Mouse (Mus musculus) neural tube, embryonic 10.5 days (tissue): ENCODE results near the gene Msh6.
"Not testable (repeated sequence)": the region's sequence is repeated elsewhere in the genome, so short reads cannot be mapped to it uniquely, and the experiment has no call there.

Source experiments
- DNase-seq: peaks from one replicate; pipeline ENCODE4 v3.0.0-alpha.2; 2017; ENCODE audit warnings: low spot score; ENCODE audit errors: extremely low spot score

Msh6 gene

DNA sequence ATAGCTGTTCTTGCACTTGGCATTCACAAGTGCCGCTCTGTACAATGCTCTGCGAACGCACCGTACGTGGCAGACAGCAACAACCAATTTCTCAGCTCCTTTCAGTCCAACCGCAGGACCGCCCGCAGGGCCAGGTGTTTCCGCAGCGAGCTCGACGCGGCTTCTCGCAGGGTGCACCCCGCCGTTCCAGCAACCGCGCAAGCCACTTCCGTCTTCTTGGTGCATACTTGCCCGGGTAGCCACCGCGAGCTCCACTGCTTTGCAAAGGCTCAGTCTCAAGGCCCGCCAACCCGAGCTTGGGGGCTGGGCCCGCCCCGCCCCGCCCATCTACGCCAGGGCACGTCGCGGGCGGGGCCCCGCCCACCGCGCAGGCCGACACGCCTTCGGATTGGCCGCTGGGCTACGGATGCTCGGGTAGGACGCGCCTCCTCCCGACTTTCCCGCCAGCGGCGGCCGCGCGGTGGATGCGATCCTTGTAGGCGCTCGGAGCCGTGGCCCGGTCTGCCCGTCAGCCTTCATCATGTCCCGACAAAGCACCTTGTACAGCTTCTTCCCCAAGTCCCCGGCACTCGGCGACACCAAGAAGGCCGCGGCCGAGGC, at the start of gene Msh6:
TSS of gene Msh6 (plus strand) at position 434 of the 600 bp plus-strand sequence.
- DNase-seq, result peak; percentile 95

DNA sequence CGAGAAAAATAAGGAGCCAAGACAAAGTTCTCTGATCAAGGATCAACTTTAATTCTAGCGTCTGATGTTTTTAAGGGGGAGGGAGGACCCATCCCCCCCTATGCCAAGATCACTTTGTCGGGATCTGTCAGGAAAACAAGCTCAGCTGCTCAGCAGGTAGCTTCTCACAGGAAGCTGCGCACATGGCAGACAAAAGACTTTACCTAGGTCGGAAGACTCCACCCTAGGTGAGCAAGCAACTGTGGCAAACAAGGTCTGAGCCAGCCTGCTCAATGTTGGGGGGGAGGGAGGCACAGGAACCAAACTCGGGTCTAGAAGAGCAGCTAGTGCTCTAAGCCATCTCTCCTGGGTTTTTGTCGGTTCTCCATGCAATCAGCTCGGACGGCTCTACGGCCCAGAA, 40.5 kb upstream of the Msh6 start:
- DNase-seq, result no peak

DNA sequence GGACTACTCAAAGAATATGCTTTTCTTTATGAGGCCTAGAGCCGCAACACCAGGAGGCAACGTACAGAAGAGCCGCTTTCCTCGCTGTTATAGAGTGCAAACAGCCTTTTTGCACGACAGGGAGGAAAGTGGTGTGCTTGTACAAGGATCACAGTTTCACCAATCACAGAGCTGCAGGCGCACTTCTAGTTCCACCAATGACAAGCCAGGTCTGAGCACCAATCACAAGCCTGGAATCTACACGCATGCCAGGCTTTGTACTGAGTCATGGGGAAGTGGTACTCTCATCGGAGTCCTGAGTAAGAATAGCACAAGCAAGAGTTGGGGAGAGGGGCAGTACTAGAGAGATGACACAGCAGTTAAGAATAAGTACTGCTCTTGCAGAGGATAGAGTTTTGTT, 40.1 kb upstream of the Msh6 start:
- no peak for DNase-seq

DNA sequence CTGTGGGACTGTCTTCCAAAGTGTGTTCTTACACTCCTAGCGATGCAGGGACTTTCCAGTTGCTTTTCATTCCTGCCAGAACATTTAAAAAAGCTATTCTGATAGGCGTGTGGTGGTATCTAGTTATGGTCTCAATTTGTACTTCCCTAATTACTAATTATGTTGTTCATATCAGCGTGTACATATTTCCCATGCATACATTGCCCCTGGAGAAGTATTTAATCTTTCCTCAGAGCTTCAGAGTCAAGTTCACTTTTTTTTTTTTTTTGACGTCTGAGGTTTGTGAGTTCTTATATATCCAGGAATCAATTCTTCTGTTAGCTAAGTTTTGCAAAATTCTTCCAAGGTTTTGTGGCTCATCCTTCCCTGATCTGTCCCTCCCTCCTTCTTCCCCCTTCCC, 38.7 kb upstream of the Msh6 start:
- DNase-seq, result no peak

DNA sequence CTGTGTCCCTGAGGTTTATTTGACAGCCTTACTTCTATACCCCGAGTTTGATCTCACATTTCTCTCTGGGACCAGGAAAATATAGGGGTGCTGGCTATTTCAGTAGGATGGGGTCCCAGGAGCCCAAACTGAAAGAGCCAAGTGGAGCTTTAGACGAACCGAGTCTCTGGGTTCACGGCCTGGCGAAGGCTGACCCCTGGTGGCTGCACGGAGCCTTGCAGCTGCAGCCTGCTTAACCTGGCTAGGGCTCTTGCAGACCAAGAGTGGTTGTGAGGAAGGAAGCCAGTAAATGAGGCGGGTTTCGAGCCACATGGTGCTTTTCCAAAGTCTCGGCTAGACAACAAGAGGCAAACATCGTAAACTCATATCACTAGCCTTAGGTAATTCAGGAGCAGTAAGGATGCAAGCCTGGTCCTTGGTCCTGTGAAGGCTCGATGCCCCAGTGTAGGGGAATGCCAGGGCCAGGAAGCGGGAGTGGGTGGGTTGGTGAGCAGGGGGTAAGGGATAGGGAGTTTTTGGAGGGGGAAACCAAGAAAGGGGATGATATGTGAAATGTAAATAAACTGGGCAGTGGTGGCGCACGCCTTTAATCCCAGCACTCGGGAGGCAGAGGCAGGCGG, 25.8 kb upstream of the Msh6 start:
- peak; percentile 82 for DNase-seq

DNA sequence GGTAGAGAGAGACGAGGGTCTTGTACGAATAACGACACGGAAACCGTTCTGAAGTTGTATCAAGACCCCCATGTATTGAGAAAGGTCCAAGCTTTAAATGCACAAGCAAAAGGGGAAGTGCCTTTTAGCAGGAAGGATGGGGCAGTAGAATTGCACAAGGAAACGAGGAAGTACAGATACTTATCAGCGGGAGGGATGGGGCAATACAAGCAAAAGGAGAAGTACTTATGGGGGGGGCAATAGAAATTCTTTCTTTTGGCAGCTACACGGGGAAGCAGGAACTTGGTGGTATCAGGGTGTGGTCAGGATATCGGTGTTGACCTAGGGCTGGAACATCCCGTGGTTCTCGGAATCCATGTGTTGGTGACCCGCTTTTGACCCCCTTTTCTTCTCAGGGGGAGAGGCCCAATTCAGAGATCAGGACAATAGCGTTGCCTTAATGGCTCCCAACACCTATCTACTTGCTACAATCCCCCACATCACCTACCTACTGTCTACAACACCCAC, 20.2 kb upstream of the Msh6 start:
- not testable (repeated sequence) for DNase-seq

DNA sequence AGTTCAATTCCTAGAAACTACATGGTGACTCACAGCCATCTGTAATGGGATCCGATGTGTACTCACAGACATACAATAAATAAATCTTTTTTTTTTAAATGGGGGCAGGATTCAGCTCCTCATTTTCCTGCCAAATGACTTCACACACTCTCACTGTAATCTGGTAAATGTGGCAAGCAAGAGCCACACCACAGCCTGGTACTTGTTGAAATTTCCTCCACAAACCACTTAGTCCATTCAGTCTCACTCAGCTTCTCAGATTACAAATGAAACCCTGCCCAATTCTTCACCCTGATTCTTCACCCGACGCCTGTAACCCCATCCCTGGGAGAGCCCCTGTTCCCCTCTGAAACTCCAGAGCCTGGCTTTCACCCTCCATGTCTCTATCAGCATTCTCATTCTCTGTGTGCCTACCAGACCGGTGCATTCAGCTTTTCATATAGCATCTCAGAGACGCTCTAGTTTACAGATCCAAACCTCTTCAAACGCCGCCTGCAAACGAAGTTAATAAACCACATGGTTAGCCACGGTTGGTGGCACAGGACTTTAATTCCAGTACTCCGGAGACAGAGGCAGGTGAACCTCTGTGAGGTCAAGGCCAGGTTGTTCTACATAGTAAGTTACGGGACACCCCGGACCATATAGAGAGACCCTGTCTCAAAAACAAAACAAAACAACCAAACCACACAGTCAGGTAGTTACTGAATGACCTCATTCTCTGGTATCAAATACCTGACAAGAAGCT, 17.6 kb upstream of the Msh6 start:
- no peak for DNase-seq

DNA sequence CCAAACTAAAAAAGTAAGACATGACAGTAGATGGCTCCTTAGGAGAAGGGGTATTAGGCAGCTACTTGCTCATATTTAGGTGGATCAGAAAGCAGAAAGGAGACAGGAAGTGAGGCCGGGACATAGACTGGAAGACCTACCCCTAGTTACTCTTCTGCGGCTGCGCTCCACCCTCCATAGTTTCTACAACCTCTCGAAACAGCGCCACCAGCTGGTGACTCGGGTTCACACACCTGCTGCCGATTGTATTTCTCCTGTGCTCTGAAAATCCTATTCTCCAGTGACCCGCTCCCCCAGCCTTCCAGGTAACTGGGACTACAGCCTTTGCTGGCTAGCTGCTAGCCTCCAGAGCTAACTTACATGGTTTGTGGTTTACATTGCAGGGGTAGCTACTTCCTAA, 16.6 kb upstream of the Msh6 start:
- DNase-seq, result no peak

DNA sequence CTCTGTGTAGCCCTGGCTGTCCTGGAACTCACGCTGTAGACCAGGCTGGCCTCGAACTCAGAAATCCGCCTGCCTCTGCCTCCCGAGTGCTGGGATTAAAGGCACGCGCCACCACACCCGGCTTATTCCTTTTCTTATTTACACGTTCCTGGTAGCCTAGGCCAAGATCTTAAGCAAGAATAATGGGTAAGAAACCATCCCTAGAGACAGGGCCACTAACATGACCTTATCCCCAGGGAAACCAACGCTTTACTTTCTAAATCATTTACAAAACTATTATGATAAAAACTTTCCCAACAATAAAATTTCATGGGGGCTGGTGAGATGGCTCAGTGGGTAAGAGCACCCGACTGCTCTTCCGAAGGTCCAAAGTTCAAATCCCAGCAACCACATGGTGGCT, 15.5 kb upstream of the Msh6 start:
- not testable (repeated sequence) for DNase-seq

DNA sequence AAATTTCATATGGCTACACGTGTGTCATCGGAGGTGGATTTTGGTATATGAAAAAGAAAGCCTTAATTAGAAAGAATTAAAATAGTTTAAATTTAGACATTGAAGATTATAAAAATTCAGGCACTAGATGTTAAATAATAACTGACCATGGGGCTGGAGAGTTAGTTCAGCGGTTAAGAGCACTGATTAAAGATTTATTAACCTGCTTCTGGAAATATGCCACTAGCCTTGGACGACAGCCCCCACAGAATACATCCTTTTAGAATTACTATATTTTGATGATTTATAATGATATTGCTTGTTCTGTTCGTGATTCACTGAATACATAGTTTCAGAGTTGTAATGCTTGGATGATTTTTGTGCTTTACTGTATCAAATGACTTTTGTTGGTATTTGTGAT, 14.9 kb upstream of the Msh6 start:
- not testable (repeated sequence) for DNase-seq

DNA sequence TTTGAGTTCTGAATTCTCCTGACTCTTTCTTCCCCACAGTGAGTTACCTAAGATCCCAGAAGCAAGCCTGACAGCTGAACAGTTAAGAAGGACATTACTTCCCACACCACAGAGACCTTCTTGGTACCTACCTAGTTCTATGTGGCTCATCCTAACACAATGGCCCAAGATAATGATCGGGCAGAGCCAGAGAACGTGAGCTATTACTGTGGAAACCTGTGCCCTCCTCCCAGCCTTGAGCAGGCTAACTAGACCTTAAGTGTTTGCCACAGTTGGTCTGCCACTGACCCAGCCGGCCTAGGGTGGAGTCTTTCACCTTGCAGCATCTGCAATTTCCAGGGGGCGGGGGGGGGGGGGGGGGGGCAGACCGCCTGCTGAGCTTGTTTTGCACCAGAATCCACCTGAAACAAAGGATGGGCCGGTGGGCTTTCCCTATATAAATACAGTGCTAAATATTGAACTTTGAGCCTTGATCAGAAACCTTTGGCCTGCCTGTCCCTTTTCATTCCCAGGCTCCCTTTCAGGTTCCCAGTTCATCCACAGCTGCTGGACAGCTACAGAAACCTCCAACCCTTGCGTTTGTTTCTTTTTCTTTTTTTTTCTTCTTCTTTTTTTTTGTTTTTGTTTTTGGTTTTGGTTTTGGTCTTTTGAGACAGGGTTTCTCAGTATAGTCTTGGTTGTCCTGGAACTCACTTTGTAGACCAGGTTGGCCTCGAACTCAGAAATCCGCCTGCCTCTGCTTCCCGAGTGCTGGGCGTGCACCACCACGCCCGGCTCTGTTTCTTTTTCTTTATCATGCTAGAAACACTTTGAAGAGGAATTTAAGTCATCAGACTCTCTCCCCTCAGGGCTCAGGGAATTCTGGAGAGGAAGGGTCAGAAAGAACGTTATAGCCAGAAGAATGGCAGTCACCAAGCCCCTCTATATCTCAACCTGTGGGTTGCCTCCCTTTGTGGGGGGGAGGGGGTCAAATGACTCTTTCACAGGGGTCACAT, 11.5 kb upstream of the Msh6 start:
- no peak for DNase-seq

DNA sequence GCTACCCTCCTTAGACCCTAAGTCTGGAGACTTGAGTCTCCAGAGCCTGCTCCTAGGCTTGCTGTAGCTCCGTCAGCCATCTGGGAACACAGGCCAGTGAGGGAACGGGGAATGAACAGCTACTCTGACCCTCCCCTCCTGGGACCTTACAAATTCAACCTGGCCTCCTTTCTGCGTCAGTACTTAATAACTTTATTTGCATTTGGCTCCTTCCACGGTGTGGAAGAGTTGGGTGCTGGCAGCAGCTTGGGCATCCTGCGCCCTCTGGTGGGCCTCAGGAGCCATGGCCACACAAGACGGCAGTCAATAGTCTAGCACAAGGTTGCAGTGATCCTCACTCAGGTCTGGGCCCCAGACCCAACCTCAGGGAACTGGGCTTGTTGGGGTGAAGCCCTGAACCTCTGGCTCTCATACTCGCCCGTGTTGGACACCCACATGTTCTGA, 6.4 kb upstream of the Msh6 start:
- not testable (repeated sequence) for DNase-seq

DNA sequence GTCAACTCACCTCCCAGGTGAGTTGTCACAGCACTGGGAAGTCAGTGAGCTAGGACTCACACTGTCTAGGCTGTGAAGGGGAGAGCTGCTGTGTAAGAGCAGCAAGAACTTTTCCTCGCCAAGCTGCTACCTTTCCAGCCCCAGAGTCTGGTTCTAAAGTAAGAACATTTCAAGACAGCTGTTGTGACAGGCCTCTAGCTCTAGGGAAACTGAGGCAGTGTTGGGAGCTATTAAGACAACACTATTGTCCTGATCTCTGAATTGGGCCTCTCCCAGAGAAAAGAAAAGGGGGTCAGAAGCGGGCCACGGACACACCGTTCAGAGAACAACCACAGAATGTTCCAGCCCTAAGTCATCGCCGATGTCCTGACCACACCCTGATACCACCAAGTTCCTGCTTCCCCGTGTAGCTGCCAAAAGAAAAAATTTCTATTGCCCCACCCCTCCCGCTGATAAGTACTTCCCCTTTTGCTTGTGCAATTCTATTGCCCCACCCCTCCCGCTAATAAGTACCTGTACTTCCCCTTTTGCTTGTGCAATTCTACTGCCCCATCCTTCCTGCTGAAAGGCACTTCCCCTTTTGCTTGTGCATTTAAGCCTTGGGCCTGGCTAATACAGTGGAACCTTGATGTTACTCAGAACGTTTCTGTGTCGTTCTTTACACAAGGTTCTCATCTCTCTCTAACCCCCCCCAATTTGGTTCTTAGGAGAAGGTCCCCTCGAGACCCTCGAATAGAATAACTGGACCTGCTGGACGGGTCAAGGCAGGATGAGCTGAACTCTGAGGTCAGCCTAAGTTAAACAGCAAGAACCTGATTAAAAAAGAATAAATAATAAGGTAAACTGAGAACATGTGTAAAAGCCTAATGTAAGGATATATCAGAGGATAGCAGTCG, 2.9 kb upstream of the Msh6 start:
- DNase-seq, result not testable (repeated sequence)

DNA sequence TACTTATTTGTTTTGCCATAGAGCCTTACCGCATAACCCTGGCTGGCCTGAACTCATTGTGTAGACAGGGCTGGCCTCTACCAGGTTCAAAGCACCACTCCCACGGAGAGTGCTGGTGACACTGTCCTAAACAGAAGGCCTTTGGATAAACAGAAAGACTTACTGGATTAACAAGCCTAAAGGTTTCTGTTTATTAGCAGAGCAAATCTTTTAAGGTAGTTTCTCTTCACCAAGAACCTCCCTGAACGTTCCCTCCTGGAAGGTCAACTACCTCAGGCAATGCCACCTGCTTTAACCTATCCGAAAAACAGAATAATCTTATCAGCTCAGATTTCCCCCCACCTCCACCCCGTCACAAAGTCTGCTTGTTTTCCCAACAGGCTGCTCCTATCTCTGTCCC, 2.0 kb upstream of the Msh6 start:
- no peak for DNase-seq

DNA sequence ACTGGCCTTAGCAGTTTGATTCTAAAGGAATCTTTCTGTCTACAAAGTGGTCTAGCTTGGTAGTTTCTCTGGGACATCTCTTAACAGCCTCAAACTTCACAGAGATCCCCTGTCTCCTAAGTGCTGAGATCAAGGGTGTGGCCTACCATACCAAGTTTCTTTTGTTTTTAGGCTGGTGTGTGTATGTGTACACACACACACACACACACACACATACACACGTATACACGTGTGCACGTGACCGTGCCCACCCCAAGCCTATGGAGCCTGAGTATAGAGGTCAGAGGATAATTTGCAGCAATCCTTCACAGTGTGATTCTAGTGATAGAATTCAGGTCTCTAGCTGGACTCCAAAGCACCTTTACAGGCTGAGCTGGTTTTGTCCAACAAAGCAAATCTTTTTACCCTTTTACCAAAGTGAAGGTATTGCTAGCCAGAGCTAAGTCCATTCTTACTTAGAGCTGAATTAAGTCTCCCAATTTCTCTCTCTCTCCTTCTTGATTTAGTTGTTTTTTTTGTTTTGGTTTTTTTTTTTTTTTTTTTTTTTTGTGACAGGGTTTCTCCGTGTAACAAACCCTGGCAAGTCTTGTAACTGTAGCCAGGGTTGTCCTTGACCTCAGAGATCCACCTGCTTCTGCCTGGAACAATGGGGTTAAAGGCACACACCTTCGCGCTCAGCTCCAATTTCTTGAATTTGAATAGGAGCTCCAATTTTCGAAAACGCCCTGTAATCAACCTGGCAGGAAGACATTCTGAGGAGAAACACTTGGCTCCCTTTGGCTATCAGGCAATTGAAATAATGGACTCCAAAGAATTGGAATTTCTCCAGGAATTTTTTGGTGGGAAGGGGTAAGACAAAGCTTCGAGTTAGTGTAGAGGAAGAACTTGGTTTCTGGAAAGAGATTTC, 1.3 kb upstream of the Msh6 start:
- no peak for DNase-seq

DNA sequence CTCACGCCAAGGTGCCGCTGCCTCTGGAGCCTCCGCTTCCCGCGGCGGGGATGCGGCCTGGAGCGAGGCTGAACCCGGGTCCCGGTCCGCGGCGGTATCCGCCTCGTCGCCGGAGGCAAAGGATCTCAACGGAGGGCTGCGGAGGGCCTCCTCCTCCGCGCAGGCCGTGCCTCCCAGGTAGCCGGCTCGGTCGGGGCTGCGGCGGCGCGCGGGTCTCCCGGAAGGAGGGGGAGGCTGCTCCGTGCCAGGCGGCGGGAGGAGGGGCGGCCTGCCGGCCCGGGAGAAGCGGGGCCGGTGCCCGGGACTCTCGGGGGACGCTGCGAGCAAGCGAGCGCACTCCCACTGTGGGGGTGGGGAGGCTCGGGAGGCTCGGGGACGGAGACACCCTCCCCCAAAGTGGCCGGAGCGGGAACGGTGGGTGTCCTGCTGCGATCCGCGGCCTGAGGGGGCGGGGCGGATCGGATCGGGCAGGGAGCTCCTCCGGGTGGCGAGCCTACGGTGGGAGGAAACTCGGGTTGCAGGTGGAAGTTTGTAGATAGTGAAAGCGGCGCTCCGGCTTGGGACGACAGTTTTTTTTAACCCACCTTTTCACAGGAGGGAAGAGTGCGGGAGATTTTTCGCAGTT, 479 bp downstream of the Msh6 start:
- no peak for DNase-seq

DNA sequence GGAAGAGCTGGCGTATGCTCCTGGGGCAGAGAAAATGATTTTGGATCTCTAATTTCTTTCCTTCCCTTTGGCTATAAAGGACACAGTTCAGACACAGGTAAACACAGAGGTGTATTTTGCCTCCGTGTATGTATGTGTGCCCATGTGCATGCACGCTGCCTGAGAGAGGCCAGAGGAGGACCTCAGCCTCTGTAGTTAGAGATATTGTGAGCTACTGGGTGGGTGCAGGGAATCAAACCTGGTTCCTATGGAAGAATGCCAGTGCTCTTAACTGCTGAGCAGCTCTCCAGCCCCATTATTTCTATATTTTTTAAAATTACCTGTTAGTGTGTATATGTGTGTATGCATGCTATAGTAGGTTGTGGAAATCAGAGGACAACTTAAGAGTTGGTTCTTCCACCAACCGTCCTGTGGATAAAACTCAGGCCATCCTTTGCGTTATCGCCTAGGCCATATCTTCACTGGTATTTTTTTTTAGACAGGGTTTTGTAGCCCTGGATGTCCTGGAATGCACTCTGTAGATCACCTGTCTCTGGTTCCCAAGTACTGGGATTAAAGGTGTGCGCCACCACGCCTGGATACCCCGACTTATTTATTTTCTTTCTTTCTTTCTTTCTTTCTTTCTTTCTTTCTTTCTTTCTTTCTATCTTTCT, 1.4 kb downstream of the Msh6 start:
- DNase-seq, result no peak

DNA sequence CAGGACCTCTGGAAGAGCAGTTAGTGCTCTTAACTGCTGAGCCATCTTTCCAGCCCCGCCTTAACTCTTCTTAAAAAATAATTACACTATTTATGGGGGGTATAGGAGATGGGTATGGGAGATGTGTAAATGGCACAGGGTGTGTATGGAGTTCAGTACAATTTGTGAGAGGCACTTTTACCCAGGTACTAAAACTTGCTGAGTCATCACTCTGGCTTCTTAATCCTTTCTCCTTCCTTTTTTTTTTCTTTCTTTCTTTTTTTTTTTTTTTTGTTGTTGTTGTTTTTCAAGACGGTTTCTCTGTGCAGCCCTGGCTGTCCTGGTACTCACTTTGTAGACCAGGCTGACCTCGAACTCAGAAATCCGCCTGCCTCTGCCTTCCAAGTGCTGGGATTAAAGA, 2.1 kb downstream of the Msh6 start:
- DNase-seq, result not testable (repeated sequence)
